Mouse (Mus musculus): ENCODE measurements around the gene Pmm2.
A peak's percentile ranks its signal among the peaks of the same experiment; 100 is the strongest.

Gene Pmm2

GRCm38 (mm10) chr16:8680470-8680869 lies 43.0 kb downstream of the Pmm2 start, which contains the start of gene Gm5767:
TSS of gene Gm5767 (plus strand) at chr16:8680770.
- DNase-seq: no peak

DNA sequence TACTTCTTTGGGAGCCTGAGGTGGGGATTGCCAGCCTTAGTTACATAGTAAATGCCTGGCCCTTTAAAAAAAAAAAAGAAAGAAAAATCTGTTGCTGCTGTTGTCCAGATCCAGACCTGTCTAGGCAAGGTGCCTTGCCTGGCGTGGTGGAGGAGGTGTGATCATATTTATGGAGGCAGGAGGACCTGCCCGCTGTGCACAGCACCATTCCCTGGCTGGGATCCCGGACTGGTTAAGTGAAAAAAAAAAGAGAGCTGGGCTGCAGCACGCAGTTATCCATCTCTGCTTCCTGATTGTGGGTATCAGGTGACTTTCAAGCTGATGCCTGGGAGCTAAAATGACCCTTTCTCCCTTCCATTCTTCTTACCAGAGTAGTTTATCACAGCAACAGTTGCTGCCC lies 47.6 kb downstream of the Pmm2 start:
- no peak for DNase-seq

- DNase-seq: peak; percentile 81 to 86
These were observed 48.8 kb downstream of the Pmm2 start for GRCm38 (mm10) chr16:8686121-8686870.

GRCm38 (mm10) chr16:8686871-8687535 lies 49.5 kb downstream of the Pmm2 start:
- no peak for DNase-seq

GRCm38 (mm10) chr16:8687559-8688112 lies 50.2 kb downstream of the Pmm2 start:
- DNase-seq: no peak

DNA sequence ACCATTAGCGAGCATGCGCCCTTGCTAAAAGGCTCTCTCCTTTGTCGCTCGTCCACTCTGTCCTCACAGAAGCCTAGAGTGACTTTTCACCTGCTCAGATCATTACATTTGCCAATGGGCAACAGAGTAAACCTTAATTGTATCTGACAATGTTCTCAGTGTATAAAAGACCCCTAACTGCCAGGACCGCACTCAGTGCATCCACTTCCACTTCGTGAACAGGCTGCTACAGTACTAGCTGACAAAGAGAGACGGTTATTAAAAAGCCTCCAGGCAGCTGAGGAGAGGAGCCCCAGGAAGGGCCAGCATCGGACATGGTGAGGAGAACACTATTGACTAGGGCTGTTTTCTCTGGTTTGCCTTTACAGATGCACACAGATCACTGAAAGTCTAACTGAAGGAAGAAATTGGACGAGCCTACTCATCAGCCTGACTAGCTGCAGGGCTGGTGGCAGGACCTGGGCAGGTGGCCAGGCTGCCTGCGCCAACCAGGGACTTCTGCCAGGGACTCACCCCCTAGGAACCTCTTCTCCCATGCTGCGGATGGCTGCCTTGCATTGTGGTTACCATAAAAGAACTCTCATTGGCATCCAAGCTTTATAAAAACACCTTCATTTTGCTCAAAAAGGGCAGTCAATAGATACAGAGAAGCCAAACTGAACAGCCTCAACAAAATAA lies 52.6 kb downstream of the Pmm2 start:
- DNase-seq: no peak

- DNase-seq: no peak
These were observed 53.7 kb downstream of the Pmm2 start for GRCm38 (mm10) chr16:8691206-8691605.

- no peak for DNase-seq
These were observed 62.1 kb downstream of the Pmm2 start for GRCm38 (mm10) chr16:8699556-8699955.

GRCm38 (mm10) chr16:8700586-8700985 lies 63.1 kb downstream of the Pmm2 start:
- peak; percentile 68 to 75 for DNase-seq

GRCm38 (mm10) chr16:8711998-8712397 lies 74.5 kb downstream of the Pmm2 start:
- no peak for DNase-seq
